ENCODE assay signal across 9 mouse cellular contexts in the genomic region with DNA sequence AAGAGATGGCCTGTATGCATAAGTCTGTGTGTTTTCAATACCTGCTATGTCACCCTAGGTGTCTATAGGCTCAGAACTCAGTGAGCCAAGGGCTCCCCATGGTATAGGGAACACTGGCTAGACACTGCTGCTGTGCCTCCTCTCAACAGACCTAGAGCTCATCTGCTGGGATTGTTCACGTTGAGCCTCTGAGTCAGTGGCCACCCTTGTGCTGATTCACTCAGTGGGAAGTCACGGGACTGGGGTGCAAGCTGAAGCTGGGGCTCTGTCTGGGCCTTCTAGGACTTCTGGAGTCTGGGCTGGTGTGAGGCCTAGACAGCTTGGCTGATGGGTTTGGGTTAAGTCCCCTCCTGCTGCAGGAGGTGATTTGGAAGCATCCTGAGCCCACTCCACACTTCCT. TPM values are rescaled to one million over a fixed set of nuclear protein-coding genes. Genes with fewer than 3 reads are reported as not detected.
DNase-seq lines count a peak whose midpoint lies in the region; ATAC-seq and TF ChIP-seq lines count a peak whose summit lies in the region.
"Had no signal": no experiment of that assay in that cellular context is flagged by ENCODE, and none has a peak within 500 bp of the region (broad histone marks: within the 10 kb centered on the region; RNA-seq: fewer than 3 reads in every experiment).

No protein-coding gene starts in this region.

- H3K9ac ChIP-seq in forebrain, embryonic 14.5 days (ENCODE audit: low read length): peak overlapping the region; percentile 75; the same call in 1 of the 2 replicates
- H3K9ac ChIP-seq in midbrain, embryonic 16.5 days (ENCODE audit: low read depth, low read length): no peak overlapping the region

- H3K9me3 ChIP-seq in forebrain, embryonic 14.5 days (replicated peaks; ENCODE audit: control insufficient read depth, low read length): no peaks in the 10 kb centered on the region
- no peaks in the 10 kb centered on the region; the same call in 1 of the 2 replicates for H3K9me3 ChIP-seq in midbrain, embryonic 16.5 days (replicated peaks; ENCODE audit: control insufficient read depth, low read length, poor library complexity, severe bottlenecking)

- H3K27me3 ChIP-seq in kidney, adult 2 months (replicated peaks; ENCODE audit: control insufficient read depth, insufficient read depth, low read length): no peaks in the 10 kb centered on the region
- no peaks in the 10 kb centered on the region for H3K27me3 ChIP-seq in forebrain, embryonic 14.5 days (replicated peaks; ENCODE audit: control insufficient read depth, insufficient read depth, low read length)
- no peaks in the 10 kb centered on the region for H3K27me3 ChIP-seq in midbrain, embryonic 16.5 days (ENCODE audit: control insufficient read depth, insufficient read depth, low read depth, low read length)

- no peak for ATAC-seq in forebrain, embryonic 14.5 days
- ATAC-seq in midbrain, embryonic 16.5 days: no peak

- intact Hi-C loops in left cerebral cortex, postnatal 36 days (cut with DNase I): no loop called here

- H3K4me1 ChIP-seq in kidney, adult 2 months (ENCODE audit: control insufficient read depth, insufficient read depth, low read length): peaks cover 8% of the 10 kb centered on the region; the same call in 1 of the 2 replicates
- H3K4me1 ChIP-seq in forebrain, embryonic 14.5 days (ENCODE audit: control insufficient read depth, insufficient read depth, low read length): peaks cover 8% of the 10 kb centered on the region; the same call in 1 of the 2 replicates
- H3K4me1 ChIP-seq in midbrain, embryonic 16.5 days (ENCODE audit: control insufficient read depth, insufficient read depth, low read length): peaks cover 12% of the 10 kb centered on the region

- H3K4me2 ChIP-seq in forebrain, embryonic 14.5 days (ENCODE audit: low read length): peak overlapping the region; percentile 60
- H3K4me2 ChIP-seq in midbrain, embryonic 16.5 days (ENCODE audit: low read length): peak overlapping the region; percentile 80

- no peak for TF ChIP-seq POLR2A in kidney, adult 2 months (IDR thresholded peaks at IDR 0.05; ENCODE audit: low read depth, low read length)

- 43% methylated on average over 2 of the region's 2 CpGs for whole genome bisulfite sequencing in kidney, adult 2 months
- WGBS in forebrain, embryonic 14.5 days: 77% methylated on average over 2 of the region's 2 CpGs
- WGBS in midbrain, embryonic 16.5 days: 67% methylated on average over 2 of the region's 2 CpGs

- no peak overlapping the region for H3K27ac ChIP-seq in kidney, adult 2 months (ENCODE audit: insufficient read depth, low read depth, low read length)
- H3K27ac ChIP-seq in forebrain, embryonic 14.5 days (ENCODE audit: low read depth, low read length): no peak overlapping the region
- H3K27ac ChIP-seq in midbrain, embryonic 16.5 days (ENCODE audit: low read length): no peak overlapping the region

- H3K36me3 ChIP-seq in kidney, adult 2 months (ENCODE audit: control insufficient read depth, insufficient read depth, low read length): no peaks in the 10 kb centered on the region
- H3K36me3 ChIP-seq in forebrain, embryonic 14.5 days (ENCODE audit: control insufficient read depth, insufficient read depth, low read length): peaks cover 18% of the 10 kb centered on the region; the same call in 1 of the 2 replicates
- peaks cover 3% of the 10 kb centered on the region; the same call in 1 of the 2 replicates for H3K36me3 ChIP-seq in midbrain, embryonic 16.5 days (ENCODE audit: control insufficient read depth, insufficient read depth, low read length)

- no peak for TF ChIP-seq CTCF in kidney, adult 2 months (conservative IDR thresholded peaks at IDR 0.05; ENCODE audit: insufficient read depth, insufficient read length, low read depth, low read length)

- peak overlapping the region; percentile 96 for H3K4me3 ChIP-seq in kidney, adult 2 months (ENCODE audit: insufficient read depth, low read depth, low read length)
- no peak overlapping the region; the same call in 1 of the 2 replicates for H3K4me3 ChIP-seq in forebrain, embryonic 14.5 days (ENCODE audit: low read depth, low read length)
- H3K4me3 ChIP-seq in midbrain, embryonic 16.5 days (ENCODE audit: low read depth, low read length): peak overlapping the region; percentile 61; the same call in 1 of the 2 replicates
- H3K4me3 ChIP-seq: erythroblast, embryonic 14.5 days had no signal

- no peak for DNase-seq in kidney, adult 2 months
- DNase-seq in kidney, postnatal 10 days: no peak
- DNase-seq in brain, adult 2 months (ENCODE audit: low read depth, low spot score): peak; percentile 69
- no peak for DNase-seq in forebrain, embryonic 14.5 days (ENCODE audit: low spot score)
- no peak for DNase-seq in layer of hippocampus, postnatal 10 days (ENCODE audit: low spot score in 2 of 2)
- DNase-seq in cerebellum, adult 11-12 months: no peak
- DNase-seq in left cerebral cortex, postnatal 36 days (ENCODE audit: low spot score in 2 of 2): no peak

RNA-seq across cellular contexts. Expression of gene Slc6a8, which starts 2.3 kb away (rescaled TPM):
- 228 and 237 TPM in 2 replicates for polyA plus RNA-seq in kidney, adult 2 months (2012; rRNA removed)
- polyA plus RNA-seq in forebrain, embryonic 14.5 days (2014; fragmentation: Nextera tagmentation; extraction: Ambion mirVana): 6.2 and 6.8 TPM in 2 replicates
- polyA plus RNA-seq in midbrain, embryonic 16.5 days (2015; fragmentation: Nextera tagmentation; extraction: Ambion mirVana): 6.6 and 7.3 TPM in 2 replicates
- 10 to 100 TPM; 77.3 to 81.8 TPM for total RNA-seq in layer of hippocampus, postnatal 10 days (2021)
- total RNA-seq in left cerebral cortex, postnatal 36 days (2021): 100 to 1,000 TPM in 1 of 2 experiments, 10 to 100 TPM in 1; 98.6 to 104 TPM
- polyA plus RNA-seq: erythroblast, embryonic 14.5 days had no signal

RNA-seq across cellular contexts. Expression of gene Pnck, which starts 15.3 kb away (rescaled TPM):
- 1.3 and 2.3 TPM in 2 replicates for polyA plus RNA-seq in kidney, adult 2 months (2012; rRNA removed)
- polyA plus RNA-seq in forebrain, embryonic 14.5 days (2014; fragmentation: Nextera tagmentation; extraction: Ambion mirVana): 116 and 118 TPM in 2 replicates
- 197 and 208 TPM in 2 replicates for polyA plus RNA-seq in midbrain, embryonic 16.5 days (2015; fragmentation: Nextera tagmentation; extraction: Ambion mirVana)
- 100 to 1,000 TPM; 126 to 138 TPM for total RNA-seq in layer of hippocampus, postnatal 10 days (2021)
- total RNA-seq in left cerebral cortex, postnatal 36 days (2021): 10 to 100 TPM; 84.2 to 96.1 TPM
- polyA plus RNA-seq: erythroblast, embryonic 14.5 days had no signal

RNA-seq across cellular contexts. Expression of gene Dusp9, which starts 36.0 kb away (rescaled TPM):
- polyA plus RNA-seq in kidney, adult 2 months (2012; rRNA removed): 8.4 and 9.2 TPM in 2 replicates
- polyA plus RNA-seq in forebrain, embryonic 14.5 days (2014; fragmentation: Nextera tagmentation; extraction: Ambion mirVana): 0.22 and 0.27 TPM in 2 replicates
- polyA plus RNA-seq in midbrain, embryonic 16.5 days (2015; fragmentation: Nextera tagmentation; extraction: Ambion mirVana): 0.21 and 0.22 TPM in 2 replicates
- under 1 TPM; 0.80 to 0.83 TPM for total RNA-seq in layer of hippocampus, postnatal 10 days (2021)
- total RNA-seq in left cerebral cortex, postnatal 36 days (2021): 1 to 10 TPM in 1 of 2 experiments, under 1 TPM in 1; 0.75 to 1.0 TPM

RNA-seq across cellular contexts. Expression of gene Bcap31, which starts 40.7 kb away (rescaled TPM):
- polyA plus RNA-seq in kidney, adult 2 months (2012; rRNA removed): 81.7 and 111 TPM in 2 replicates
- 113 and 119 TPM in 2 replicates for polyA plus RNA-seq in forebrain, embryonic 14.5 days (2014; fragmentation: Nextera tagmentation; extraction: Ambion mirVana)
- 123 and 130 TPM in 2 replicates for polyA plus RNA-seq in midbrain, embryonic 16.5 days (2015; fragmentation: Nextera tagmentation; extraction: Ambion mirVana)
- 10 to 100 TPM; 69.5 to 71.1 TPM for total RNA-seq in layer of hippocampus, postnatal 10 days (2021)
- 10 to 100 TPM; 77.9 to 83.8 TPM for total RNA-seq in left cerebral cortex, postnatal 36 days (2021)

RNA-seq across cellular contexts. Expression of gene Abcd1, which starts 41.2 kb away (rescaled TPM):
- polyA plus RNA-seq in kidney, adult 2 months (2012; rRNA removed): 20.0 and 20.2 TPM in 2 replicates
- 7.3 and 9.1 TPM in 2 replicates for polyA plus RNA-seq in forebrain, embryonic 14.5 days (2014; fragmentation: Nextera tagmentation; extraction: Ambion mirVana)
- 10.4 and 11.1 TPM in 2 replicates for polyA plus RNA-seq in midbrain, embryonic 16.5 days (2015; fragmentation: Nextera tagmentation; extraction: Ambion mirVana)
- 10 to 100 TPM; 15.8 to 16.0 TPM for total RNA-seq in layer of hippocampus, postnatal 10 days (2021)
- 10 to 100 TPM; 11.8 to 13.6 TPM for total RNA-seq in left cerebral cortex, postnatal 36 days (2021)

Comparison
In these comparisons a context has a peak if more than half of its experiments do, and no peak if none do; other contexts are left out.
1. RNA of gene Slc6a8, which starts 2.3 kb away (polyA plus RNA-seq): 228 to 237 TPM in kidney, adult 2 months; 6.6 to 7.3 TPM in midbrain, embryonic 16.5 days and 6.2 to 6.8 TPM in forebrain, embryonic 14.5 days; every median in the first group is over 10 times any median in the second.
2. RNA of gene Pnck, which starts 15.3 kb away (polyA plus RNA-seq): 197 to 208 TPM in midbrain, embryonic 16.5 days and 116 to 118 TPM in forebrain, embryonic 14.5 days; 1.3 to 2.3 TPM in kidney, adult 2 months; every median in the first group is over 10 times any median in the second.